Mouse (Mus musculus) adrenal gland, postnatal 14 days (tissue): ENCODE measurements around the gene Olfr275. TPM values are rescaled to one million over a fixed set of nuclear protein-coding genes. Genes with fewer than 3 reads are reported as not detected.
"Not testable (repeated sequence)": the region's sequence is repeated elsewhere in the genome, so short reads cannot be mapped to it uniquely, and the experiment has no call there.

Experiments used
- DNase-seq: peaks from one replicate; pipeline ENCODE4 v3.0.0; 2021; ENCODE audit warnings: mixed read lengths
- long read RNA-seq, 2 experiments: library from polyadenylated mRNA; stranded (forward); transcript quantifications; one replicate each; pipeline ENCODE4 v2.0.0; 2021
- total RNA-seq: library from RNA; stranded (reverse); gene quantifications from 2 replicates; pipeline ENCODE4 v1.2.3, GENCODE M21; 2021

The Olfr275 gene
- total RNA-seq: not detected in 2 replicates
- long read RNA-seq, experiment 1: 0 reads
- long read RNA-seq, experiment 2: 0 reads

DNA sequence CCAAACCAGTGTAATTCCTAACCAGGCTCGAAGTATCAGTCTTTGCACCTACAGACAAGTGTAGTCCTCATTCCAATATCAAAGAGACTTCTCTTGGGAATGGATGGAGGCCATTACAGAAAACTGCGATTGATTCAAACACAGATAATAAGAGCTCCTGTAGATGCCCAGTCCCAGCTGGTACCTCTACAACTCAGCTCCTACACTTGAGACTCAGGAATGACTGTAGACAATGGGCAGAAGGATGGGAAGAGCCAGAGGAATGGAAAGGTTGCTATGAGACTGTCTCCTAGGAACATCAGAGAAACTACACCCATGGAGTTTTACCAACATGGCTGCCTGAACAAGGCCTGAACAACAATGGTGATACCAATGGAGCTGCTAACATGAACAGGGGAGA is at the start of gene Olfr275:
TSS of gene Olfr275 (plus strand) at position 301 of the 400 bp plus-strand sequence.
- no peak for DNase-seq

GRCm38 (mm10) chr4:52765612-52766011 is 48.8 kb upstream of the Olfr275 start:
- DNase-seq: no peak

GRCm38 (mm10) chr4:52772186-52772585 is 42.2 kb upstream of the Olfr275 start:
- no peak for DNase-seq

DNA sequence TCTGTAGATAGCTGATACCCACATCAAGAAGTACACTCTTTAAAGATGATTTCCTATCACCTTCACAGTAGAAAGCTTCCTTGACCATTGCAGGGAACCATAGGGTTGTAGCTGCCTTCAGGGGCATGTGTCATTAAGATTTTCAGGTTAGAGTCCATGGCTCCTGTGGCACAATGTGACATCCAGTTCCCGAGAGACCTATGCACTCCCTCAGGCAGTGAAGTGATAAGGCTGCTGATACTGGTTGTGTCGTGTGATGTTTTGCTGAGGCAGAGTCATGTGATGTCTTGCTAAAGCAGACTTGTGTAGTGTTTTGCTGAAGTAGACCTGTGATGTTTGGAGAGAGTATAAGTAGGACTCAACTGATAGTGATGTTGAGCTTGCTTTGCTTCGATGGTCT is 14.4 kb upstream of the Olfr275 start:
- DNase-seq: no peak

DNA sequence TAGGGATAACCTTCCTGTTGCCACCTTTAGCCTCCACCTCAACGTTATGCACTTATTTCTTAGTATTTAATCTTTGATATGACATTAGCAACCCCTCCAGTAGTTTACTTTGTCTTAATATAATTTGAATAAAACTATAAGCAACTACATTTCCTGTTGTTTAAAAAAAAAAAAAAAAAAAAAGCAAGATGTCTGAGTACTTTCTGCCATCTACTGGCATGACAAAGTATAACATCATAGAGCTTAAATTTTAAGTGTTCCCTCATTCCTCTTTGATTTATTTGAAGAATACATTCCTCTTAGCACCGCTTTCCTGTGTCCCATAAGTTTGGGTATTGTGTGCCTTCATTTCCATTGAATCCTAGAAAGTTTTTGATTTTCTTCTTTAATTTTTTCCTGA is 2.5 kb upstream of the Olfr275 start:
- no peak for DNase-seq

DNA sequence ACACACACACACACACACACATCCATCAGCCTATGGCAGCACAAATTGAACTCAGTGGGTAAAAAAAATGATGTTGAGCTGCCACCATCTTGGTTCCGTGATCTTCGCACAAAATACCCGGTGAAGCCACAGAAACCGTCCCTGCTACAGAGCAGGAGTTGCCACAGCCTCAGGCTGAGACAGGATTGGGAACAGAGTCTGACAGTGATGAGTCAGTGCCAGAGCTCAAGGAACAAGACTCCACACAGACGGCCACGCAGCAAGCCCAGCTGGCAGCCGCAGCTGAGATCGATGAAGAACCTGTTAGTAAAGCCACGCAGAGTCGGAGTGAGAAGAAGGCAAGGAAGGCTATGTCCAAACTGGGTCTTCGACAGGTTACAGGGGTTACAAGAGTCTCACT is 7.0 kb downstream of the Olfr275 start:
- DNase-seq: no peak

DNA sequence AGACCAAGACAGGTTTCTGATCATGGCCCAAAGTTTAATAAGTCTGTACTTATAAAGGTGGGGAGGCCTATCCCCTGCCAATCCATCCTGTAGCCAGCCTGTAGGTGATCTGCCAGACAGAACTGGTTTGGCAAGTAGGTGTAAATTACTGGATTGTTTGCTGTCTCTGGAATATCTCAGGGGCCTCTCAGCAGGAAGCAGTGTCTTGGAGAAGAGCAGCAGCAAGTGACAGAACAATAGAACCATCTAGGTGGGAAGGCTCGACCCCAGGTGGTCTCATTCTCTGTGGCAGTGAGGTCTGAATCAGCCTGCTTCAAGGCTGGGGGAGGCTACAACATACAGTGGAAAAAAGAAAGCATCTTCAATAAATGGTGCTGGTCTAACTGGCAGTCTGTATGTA is 31.0 kb downstream of the Olfr275 start:
- DNase-seq: not testable (repeated sequence)

DNA sequence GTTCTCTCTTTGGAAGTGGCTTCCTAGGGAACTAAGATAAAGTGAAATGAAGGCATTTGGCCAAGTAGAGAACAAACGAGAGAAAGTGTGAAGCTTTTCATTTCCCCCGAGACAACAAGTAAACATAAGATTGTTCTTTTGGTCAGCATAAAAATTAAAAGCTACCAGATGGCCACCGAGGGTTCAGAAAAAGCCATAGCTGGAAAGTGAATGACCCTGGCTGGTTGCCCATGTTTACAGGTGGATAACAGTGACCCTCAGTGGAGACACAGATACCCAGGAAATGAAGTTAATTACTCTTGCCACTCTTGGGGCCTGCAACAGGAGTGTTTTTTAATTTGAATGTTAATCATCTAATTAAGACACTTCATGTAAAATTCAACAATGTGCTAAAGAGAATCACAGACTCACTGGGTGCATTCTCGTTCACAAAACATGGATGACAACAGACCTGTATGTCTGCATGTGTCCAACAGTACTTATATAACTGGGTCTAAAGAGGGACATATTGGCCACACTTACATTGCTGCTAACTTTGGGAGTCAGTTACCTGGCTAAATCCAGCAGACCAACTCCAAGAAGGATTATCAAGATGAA is 34.7 kb downstream of the Olfr275 start:
- DNase-seq: no peak

GRCm38 (mm10) chr4:52849672-52850071 is 35.3 kb downstream of the Olfr275 start:
- no peak for DNase-seq

GRCm38 (mm10) chr4:52859136-52859535 is 44.7 kb downstream of the Olfr275 start, which contains the start of gene Olfr273:
Olfr273 (minus strand) TSS chr4:52859236.
- DNase-seq: no peak

- DNase-seq: no peak
Observed at GRCm38 (mm10) chr4:52864156-52864555, 49.8 kb downstream of the Olfr275 start.

Other genes starting within 250 kb of the Olfr275 start
- gene Toporsl, start 218.3 kb upstream of the Olfr275 start, total RNA-seq: not detected in 2 replicates
- gene Olfr273, start 44.6 kb downstream of the Olfr275 start, total RNA-seq: not detected in 2 replicates
- not detected in 2 replicates for gene Olfr272, start 104.6 kb downstream of the Olfr275 start, total RNA-seq
- not detected in 2 replicates for gene Olfr270, start 149.9 kb downstream of the Olfr275 start, total RNA-seq
- gene Nipsnap3a, start 174.7 kb downstream of the Olfr275 start, total RNA-seq: not detected in 2 replicates
- gene Nipsnap3b, start 197.3 kb downstream of the Olfr275 start, total RNA-seq: 34.4 and 45.2 TPM in 2 replicates